Mouse (Mus musculus): Measurements from ENCODE around the gene Ttc6.

DNA sequence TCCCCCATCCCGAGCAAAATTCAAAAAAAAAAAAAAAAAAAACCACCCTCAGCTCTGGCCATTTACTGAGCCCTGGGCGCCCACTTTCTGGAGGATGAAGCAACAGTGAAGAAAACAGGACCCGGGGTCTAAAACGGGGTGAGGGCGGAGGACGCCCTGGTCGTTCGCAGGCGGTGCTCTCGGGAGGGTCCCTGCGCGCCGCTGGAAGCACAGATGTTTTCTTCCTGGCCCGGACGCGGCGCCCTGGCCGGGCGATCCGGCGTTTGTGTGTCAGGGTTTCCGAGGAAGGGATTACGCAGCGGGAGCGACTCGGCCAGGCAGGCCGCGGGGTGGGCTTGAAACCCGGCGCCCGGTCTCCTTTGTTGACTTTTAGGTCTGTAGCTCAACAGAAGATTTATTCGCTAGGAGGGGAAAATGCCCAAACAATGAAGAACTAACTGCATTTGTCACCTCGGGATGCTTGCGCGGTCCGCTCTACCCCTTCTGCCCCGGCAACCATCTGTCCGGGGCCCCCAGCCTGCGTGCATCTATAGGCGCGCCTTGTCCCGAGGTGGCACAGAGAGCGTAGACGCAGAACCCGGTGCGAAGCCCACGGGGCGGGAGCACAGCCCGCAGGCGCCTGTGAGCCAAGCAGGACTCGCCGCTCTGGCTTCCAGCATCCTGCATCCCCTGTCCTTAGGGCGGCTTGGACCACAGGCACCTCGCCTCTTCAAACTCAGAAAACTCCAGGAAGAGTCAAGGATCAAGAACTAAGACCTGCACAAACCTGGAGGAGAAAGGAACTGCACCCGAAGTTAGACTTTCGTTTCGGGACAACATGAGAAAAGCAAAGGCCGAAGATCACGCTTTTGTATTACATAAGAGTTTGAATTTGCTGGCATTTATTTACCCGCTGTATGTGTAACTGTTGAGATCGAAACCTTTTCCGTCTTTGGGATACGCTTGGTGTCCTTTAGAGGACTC lies 25.0 kb upstream of the Ttc6 start:
- TF ChIP-seq CTCF (IDR thresholded peaks at IDR 0.05; ENCODE audit: extremely low read depth, insufficient read length, insufficient replicate concordance, low read depth, low read length): no peak; the same call in 1 of the 2 replicates
- no peak for TF ChIP-seq POLR2A (IDR thresholded peaks at IDR 0.05; ENCODE audit: low read depth, low read length)

All from small intestine, adult 2 months (tissue).